Mouse (Mus musculus) regulatory T cell (primary cell): ENCODE data around the gene Pygo1.

Experiments
- in situ Hi-C: fragments of 300-600 bp; cut with MboI, MseI; formaldehyde crosslinking; loops from one replicate; pipeline ENCODE4 v1.15.1; 2025; ENCODE audit warnings: high pct_unique_total_duplicates

Gene Pygo1

GRCm38 (mm10) chr9:72991420-72991819, 66.0 kb downstream of the Pygo1 start:
- in situ Hi-C loops = no loop called here

- in situ Hi-C loops = no loop called here
These were observed 67.1 kb downstream of the Pygo1 start for GRCm38 (mm10) chr9:72992576-72992975.

- in situ Hi-C loops = no loop called here
These were observed 70.7 kb downstream of the Pygo1 start for GRCm38 (mm10) chr9:72996167-72996566.

GRCm38 (mm10) chr9:72996806-72997205, 71.4 kb downstream of the Pygo1 start:
- in situ Hi-C loops = no loop called here

GRCm38 (mm10) chr9:73000487-73000886, 75.0 kb downstream of the Pygo1 start:
- in situ Hi-C loops = loop anchor here (25.0 kb wide), 1 partner anchor 1188 kb away; no protein-coding TSS in a partner anchor

GRCm38 (mm10) chr9:73001314-73002011, 76.0 kb downstream of the Pygo1 start:
- in situ Hi-C loops = loop anchor here (25.0 kb wide), 1 partner anchor 1189 kb away; no protein-coding TSS in a partner anchor
